Mouse (Mus musculus): ENCODE measurements around the gene Nek7.
A peak's percentile ranks its signal among the peaks of the same experiment; 100 is the strongest.

Gene Nek7

GRCm38 (mm10) chr1:138619996-138620461 is at the start of gene Nek7:
TSS of gene Nek7 (minus strand) at chr1:138620141.
- DNase-seq (ENCODE audit: low read depth): peak; percentile 83

- DNase-seq (ENCODE audit: low read depth): no peak
Measured at GRCm38 (mm10) chr1:138662342-138662741, 42.4 kb upstream of the Nek7 start.

- DNase-seq (ENCODE audit: low read depth): no peak
Measured at GRCm38 (mm10) chr1:138654212-138654611, 34.3 kb upstream of the Nek7 start.

- peak; percentile 66 for DNase-seq (ENCODE audit: low read depth)
Measured at GRCm38 (mm10) chr1:138644991-138645390, 25.1 kb upstream of the Nek7 start.

- peak; percentile 80 for DNase-seq (ENCODE audit: low read depth)
Measured at GRCm38 (mm10) chr1:138643306-138643830, 23.4 kb upstream of the Nek7 start.

GRCm38 (mm10) chr1:138640934-138641461 is 21.1 kb upstream of the Nek7 start:
- DNase-seq (ENCODE audit: low read depth): peak; percentile 53

GRCm38 (mm10) chr1:138637850-138638249 is 17.9 kb upstream of the Nek7 start:
- peak; percentile 65 for DNase-seq (ENCODE audit: low read depth)

- no peak for DNase-seq (ENCODE audit: low read depth)
Measured at GRCm38 (mm10) chr1:138634561-138634960, 14.6 kb upstream of the Nek7 start.

GRCm38 (mm10) chr1:138628919-138629318 is 9.0 kb upstream of the Nek7 start:
- DNase-seq (ENCODE audit: low read depth): no peak

GRCm38 (mm10) chr1:138628486-138628885 is 8.5 kb upstream of the Nek7 start:
- DNase-seq (ENCODE audit: low read depth): peak; percentile 27

- DNase-seq (ENCODE audit: low read depth): no peak
Measured at GRCm38 (mm10) chr1:138627804-138628203, 7.9 kb upstream of the Nek7 start.

- no peak for DNase-seq (ENCODE audit: low read depth)
Measured at GRCm38 (mm10) chr1:138626288-138626687, 6.3 kb upstream of the Nek7 start.

- no peak for DNase-seq (ENCODE audit: low read depth)
Measured at GRCm38 (mm10) chr1:138623870-138624269, 3.9 kb upstream of the Nek7 start.

- no peak for DNase-seq (ENCODE audit: low read depth)
Measured at GRCm38 (mm10) chr1:138622831-138623230, 2.9 kb upstream of the Nek7 start.

- peak; percentile 82 for DNase-seq (ENCODE audit: low read depth)
Measured at GRCm38 (mm10) chr1:138622431-138622830, 2.5 kb upstream of the Nek7 start.

GRCm38 (mm10) chr1:138619114-138619971 is 598 bp downstream of the Nek7 start:
- peak; percentile 98 for DNase-seq (ENCODE audit: low read depth)

GRCm38 (mm10) chr1:138618012-138618354 is 2.0 kb downstream of the Nek7 start:
- DNase-seq (ENCODE audit: low read depth): peak; percentile 94

- DNase-seq (ENCODE audit: low read depth): peak; percentile 28
Measured at GRCm38 (mm10) chr1:138617279-138618011, 2.5 kb downstream of the Nek7 start.

- DNase-seq (ENCODE audit: low read depth): no peak
Measured at GRCm38 (mm10) chr1:138615388-138615787, 4.6 kb downstream of the Nek7 start.

- no peak for DNase-seq (ENCODE audit: low read depth)
Measured at GRCm38 (mm10) chr1:138614552-138615287, 5.2 kb downstream of the Nek7 start.

- no peak for DNase-seq (ENCODE audit: low read depth)
Measured at GRCm38 (mm10) chr1:138612177-138612576, 7.8 kb downstream of the Nek7 start.

GRCm38 (mm10) chr1:138609176-138609575 is 10.8 kb downstream of the Nek7 start:
- no peak for DNase-seq (ENCODE audit: low read depth)

Measured in NIH3T3 (cell line).